Mouse (Mus musculus) bone marrow macrophage, adult 2 months (primary cell): Measurements from ENCODE around the gene Pllp.

Experiments
- CTCF ChIP-seq: IDR thresholded peaks from 2 replicates; pipeline ENCODE4 v1.5.1; 2012; ENCODE audit warnings: low read depth, mild to moderate bottlenecking, low read length, moderate library complexity
- POLR2A ChIP-seq: IDR thresholded peaks from 2 replicates; pipeline ENCODE4 v1.6.1; 2012; ENCODE audit warnings: mild to moderate bottlenecking, low read depth, low read length, borderline replicate concordance

DNA sequence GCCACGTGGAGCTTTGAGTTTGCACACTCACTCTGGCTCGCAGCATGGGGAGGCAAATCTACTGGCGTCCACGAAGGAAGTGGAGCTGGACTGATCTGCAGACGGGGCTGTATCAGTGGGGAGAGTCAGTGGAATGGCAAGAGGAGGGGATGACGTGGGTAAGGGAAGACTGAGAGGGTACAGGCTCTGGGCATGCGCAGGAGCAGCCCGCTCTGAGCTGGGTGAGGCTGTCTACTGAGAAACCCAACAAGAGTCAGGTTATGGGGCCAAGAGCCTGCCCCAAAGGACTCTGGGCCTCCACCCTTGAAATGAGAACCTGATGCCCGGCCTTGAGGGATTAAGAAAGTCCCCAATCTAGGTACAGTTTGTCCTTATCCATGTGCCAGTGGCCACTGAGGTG lies 48.9 kb upstream of the Pllp start:
- TF ChIP-seq CTCF (no peak), POLR2A (no peak)
